Mouse (Mus musculus) spleen, embryonic (tissue): Measurements from ENCODE around the gene 5730522E02Rik.
"Not testable (repeated sequence)": the region's sequence is repeated elsewhere in the genome, so short reads cannot be mapped to it uniquely, and the experiment has no call there.

Source experiments
- CTCF ChIA-PET: fragments of 350-600 bp; sonication (Branson Sonifier 250); formaldehyde crosslinking; loops from one replicate; lab custom pipeline; 2022; lab: Charles Lee

Gene 5730522E02Rik

DNA sequence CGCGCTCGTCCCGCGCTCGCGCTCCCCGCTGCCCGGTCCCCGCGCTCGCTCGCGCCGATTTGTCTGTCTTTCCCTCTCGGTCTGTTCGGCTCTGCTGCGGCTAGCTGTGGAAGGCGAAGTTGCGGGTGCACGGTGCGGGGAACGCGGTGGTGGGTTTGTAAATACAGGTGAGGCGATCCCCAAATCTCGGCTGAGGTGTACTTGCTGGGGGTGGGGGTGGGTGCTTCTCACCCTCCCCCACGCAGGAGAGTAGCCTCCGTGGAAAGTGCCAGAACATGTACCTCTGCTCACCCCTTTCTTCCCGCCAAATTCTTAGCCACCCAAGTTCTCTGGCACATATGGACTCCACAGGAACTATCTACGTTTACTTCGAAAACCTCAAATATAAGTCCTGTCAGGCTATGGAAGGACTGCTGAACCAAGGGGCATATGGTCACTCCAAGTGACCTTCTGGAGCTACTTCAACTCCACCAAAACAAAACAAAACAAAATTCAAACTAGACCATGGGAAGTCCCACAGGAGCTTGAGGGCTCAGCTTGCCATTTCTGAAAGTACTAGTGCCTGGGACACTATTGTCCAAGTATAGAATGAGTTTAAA is at the start of gene 5730522E02Rik:
5730522E02Rik (minus strand) TSS at position 182 of the 599 bp plus-strand sequence.
- CTCF ChIA-PET: no interaction called here

DNA sequence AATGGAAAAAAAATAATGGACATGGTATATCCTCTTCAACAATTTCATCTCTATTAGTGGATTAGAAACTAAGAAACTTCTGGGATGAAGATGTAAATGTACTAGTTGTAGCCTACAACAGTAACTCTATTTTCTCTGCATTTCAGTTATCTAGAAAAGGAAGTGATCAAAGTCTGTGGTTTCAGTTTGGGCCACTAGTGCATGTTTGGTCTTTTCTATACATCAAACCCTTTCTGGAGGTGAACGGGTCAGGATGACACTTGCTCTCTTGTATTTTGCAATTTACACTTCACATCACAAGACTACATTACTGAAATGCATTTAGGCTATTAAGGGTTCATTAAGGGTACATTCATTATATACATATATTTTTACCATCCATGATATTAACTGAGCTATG is 26.0 kb upstream of the 5730522E02Rik start:
- CTCF ChIA-PET: no interaction called here

DNA sequence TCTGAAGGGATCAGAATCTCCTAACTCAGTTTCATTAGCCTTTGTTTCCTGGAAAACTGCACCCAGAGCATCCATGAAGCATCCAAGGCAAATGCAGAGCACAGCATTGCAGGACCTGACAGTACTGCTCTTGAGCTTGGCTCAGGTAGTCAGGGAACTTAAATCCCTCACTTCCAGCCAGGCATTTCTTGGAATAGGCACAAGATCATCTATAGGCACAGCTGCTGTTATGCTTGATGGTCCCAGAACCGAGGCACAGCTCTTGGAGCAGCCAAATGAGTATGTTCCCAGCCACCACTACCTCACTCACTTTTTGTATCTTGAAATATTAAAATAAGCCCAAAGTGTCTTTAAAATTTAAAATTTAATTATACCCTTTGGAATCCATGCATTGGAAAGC is 19.3 kb upstream of the 5730522E02Rik start:
- CTCF ChIA-PET: no interaction called here

DNA sequence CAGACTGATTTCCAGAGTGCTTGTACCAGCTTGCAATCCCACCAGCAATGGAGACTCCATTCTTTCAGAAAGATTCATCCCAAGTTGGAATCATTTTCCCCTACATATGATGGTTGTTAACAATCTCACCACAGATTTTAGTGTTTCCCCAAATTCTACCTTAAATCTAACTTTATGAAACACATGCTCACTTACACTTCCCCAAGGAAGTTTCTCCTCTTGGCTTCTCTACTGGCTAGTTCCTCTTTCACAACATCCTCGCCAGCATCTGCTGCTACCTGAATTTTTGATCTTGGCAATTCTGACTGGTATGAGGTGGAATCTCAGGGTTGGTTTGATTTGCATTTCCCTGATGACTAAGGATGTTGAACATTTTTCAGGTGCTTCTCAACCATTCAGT is 3.1 kb upstream of the 5730522E02Rik start:
- CTCF ChIA-PET: not testable (repeated sequence)

DNA sequence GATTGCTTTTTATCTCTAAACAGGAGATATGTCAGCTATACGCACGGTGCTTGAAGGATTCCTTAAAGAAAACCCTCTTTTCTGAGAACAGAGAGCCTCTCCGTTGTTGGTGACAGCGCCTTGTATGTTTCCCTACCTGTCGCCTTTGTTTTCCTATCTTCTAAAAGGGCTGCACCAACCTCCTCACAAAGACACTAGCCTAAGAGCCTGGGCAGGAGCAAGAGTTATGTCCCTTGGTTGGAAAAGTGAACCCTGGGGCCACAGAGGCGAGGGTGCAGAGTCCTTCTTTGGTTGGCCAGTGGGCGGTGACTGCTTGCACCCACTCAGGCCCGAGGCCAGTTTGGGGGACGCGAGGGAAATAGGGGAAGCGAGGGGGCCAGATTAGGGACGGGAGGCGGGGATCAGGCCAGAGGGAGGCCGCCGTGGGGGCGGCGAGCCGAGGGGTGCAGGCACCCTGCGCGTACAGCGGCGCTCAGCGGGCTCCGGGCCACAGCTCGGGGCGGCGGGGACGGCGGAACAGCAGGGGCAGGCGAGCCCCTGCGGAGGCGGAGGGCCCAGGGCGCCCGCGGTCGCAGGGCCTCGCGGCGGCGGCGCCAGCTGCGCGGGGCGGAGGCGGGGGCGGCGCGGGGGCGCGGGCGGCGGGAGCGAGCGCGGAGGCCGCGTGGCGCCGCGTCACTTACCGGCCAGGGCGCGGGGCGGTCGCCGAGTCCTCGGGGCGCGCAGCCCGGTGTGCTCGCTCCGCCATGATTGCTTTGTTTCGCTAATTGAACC is 567 bp downstream of the 5730522E02Rik start:
- CTCF ChIA-PET: no interaction called here

DNA sequence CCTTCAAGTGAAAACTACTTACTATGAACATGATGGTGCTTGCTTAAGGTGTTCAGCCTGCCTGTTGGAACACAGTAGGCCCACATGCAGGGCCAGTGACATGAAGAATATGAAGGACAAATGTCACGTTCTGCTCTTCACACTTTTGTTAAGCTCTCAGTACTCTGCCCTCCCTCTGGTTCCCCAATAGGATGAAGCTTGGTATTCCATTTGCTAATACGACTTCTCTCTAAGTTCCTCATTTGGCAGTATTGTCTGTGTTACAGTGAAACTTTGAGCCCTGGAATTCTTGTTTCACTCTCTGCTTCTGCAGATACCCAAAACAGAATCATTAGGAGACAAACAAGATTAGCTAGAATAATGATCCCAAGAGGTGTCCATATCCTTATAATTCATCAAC is 7.1 kb downstream of the 5730522E02Rik start:
- CTCF ChIA-PET: no interaction called here

DNA sequence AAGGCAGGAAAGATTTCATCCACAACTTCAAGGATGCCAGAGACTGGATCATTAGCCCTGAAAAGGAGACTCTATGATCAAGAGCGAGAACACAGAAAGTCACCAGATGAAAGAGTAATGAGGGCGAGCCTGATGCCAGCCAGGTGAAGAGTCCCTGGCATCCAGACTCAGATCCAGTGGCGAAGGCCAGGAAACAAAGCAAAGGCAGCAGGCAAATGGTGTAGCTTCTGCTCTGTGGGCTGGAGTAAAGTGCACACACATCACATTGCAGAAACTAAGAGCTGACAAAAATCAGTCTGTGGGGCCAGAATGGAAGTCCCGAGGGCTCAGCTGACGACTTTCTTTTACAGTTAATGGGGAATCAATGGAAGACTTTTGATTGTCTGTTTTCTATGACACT is 7.7 kb downstream of the 5730522E02Rik start:
- CTCF ChIA-PET: interaction anchor here (0.7 kb wide), 1 partner anchor 61 kb away, joined by 3 read pairs; no protein-coding TSS in a partner anchor

DNA sequence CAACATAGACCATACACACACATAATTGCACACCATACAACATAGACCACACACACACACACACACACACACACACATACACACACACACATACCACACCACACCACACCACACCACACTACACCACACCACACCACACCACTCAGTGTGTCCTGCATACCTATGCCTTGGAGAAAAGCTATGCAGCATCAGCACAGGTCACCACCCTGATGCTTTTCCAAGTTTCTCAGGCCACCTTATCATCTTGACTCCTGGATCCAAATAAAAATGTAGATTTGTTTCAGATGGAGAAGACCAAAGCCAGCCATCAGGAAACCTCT is 8.8 kb downstream of the 5730522E02Rik start:
- CTCF ChIA-PET: no interaction called here

DNA sequence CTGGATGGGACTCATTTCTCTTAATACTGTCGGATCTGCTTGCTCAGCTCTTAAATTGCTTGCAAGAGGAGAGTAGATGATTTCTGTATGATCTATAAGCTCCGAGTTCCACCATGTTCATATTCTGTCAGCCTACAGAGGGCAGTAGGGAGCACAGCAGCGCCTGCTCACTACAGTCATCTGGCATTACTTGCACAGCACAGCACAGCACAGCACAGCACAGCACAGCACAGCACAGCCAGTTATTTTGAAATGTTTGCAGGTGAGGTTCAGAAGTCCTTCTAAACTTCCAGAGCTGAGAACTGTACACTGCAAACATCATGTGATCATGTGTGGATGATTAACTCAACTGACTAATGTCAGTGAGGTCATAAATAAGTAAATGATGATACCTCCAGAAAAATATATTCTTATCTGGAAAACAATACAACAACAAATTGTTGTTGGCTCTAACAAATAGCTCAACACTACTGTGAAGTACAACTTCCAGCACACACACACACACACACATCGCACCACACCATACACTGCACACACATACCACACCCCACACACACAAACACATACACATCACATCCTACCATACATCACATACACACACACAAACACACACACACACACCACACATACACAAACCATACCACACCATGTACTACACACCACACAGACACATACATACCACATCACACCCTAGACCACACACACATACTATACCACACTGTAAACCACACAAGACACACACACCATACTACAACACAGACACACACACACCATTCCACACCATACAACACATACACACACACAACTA is 9.4 kb downstream of the 5730522E02Rik start:
- CTCF ChIA-PET: interaction anchor here (0.8 kb wide), 1 partner anchor 21 kb away, joined by 10 read pairs; no protein-coding TSS in a partner anchor

DNA sequence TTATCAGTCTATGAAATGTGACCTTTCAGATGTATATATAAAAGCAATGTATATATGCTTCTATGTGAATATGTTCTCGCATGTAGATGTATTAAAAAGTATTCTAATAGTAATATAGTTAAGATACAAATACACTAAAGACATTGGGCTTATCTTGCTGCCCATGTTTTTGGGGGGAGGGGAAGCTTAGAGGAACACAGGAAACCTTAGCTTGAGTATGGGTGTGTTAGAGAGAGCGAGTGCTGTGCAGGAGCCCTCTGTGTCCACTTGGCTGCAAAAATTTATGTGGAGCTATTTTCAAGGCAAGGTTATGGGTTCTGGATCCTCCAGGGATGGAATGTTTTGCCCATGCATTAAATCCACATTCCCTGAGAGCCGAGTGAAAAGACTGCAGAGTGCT is 15.1 kb downstream of the 5730522E02Rik start:
- CTCF ChIA-PET: no interaction called here

DNA sequence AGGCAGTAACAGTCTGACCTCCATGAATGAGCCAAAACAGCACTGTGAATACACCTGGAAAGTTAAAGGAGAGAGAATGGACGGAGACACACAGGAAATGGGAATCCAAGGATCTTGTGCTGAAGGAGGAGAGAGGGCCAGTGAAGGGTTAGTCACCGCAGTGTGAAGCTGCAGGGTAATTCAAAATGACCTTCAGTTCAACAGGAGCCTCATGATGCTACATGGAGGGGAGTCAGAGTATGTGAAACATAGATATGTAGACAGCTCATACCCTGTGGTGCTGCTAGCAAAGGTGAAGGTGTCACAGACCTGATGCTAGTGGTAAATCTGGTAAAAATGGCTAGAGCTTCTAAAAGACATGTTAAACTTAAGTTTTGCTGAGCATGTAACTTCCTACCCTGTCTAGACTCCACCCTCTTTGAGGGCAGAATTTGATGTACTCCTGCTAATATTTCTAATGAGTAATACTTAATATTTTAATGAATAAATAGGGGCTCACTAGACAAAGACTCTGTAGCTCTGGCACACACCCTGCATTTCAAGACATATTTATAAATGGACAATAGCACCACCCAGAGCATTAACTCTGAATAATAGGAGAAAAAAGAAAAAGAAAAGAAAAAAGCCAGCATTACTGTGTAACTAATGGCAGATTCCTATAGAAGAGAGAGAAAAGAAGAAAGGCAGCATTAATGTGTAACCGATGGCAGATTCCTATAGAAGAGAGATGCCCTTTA is 23.2 kb downstream of the 5730522E02Rik start:
- CTCF ChIA-PET: no interaction called here

DNA sequence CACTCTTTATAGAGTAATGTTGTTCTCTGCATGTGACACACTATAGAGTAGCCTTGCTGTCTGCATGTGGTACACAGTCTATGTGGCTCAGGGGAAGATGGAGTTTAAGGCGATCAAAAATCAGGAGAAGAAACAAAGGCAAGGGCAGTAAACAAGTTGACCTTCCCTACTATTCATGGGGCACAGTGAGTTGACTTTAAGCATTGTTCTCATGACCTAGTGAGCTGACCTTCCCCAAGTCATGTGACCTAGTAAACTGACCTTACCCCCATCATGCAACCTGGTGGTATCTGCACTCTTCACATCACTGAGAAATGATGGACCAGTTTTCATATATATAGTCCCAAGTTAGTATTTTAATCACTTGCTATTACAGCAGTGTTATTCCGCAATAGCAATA is 40.0 kb downstream of the 5730522E02Rik start:
- CTCF ChIA-PET: no interaction called here

DNA sequence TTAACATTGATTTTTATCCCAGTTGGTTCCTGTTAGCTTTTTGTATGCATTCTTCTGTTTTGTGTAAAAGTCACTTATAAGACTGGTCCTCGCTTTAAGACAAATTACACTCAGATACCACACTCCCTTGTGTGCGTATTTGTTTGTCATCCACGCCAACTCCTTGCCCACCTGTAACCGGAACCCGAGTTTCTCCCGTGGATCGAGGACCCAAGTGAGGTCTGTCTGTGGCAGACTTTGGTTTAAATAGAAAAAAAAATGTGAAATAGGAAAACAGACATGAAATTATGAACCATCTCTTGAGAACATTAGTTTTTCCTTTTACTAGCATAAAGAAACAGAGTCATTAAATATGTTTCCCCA is 43.0 kb downstream of the 5730522E02Rik start:
- CTCF ChIA-PET: no interaction called here

DNA sequence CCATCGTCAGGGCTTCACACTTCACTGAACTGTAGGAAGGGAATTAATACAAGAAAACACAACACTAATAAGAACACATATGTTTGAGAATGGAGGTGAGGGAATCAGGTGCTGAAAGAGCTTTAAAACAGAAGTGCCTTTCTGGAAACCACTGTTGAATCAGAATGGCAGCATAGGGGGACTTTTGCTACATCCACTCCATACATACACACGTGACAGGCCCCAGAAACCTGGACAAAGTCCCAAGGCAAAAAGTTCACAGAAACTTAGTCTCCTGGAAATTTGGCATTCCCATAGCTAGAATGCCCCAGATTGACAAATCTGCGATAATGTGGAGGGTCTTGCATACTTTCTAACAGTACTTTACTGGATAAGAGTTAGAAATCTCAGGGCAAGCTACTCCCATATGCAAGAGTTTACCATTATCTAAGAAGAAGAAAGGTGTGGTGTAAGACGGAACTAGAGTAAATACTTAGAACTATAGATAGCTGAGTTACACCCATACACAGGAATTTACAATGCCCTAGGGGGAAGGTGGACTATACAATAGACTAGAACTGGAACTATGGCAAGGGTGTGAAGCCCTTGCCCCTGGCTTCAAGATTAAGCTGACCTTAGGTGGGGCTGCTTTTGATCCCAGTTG is 43.5 kb downstream of the 5730522E02Rik start:
- CTCF ChIA-PET: no interaction called here

DNA sequence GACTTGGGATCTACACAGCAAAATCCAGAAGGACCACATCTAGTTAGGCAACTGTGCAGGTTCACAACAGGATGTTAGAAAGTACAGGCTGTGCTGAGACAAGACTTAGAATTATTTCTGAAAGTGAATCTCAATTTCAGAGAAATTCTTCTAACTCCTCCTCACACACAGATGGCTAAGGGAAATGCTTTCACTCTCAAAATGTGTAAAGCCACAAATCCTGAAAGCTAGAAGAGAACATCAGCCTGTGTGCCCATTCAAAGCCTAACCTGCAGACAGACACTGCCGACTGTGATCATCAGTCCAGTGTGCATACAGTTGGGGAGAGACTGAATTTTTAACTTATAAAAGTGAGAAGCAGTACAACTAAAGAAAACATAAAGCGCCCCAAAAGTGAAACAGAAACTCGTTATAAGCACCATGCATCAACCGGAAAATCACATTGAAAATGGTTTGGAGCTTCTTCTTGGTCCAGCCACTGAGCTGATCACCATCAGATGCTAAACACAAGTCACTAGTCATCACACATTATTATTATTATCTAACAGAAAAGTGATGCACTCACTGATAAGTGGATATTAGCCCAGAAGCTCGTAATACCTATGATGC is 45.8 kb downstream of the 5730522E02Rik start:
- CTCF ChIA-PET: no interaction called here

DNA sequence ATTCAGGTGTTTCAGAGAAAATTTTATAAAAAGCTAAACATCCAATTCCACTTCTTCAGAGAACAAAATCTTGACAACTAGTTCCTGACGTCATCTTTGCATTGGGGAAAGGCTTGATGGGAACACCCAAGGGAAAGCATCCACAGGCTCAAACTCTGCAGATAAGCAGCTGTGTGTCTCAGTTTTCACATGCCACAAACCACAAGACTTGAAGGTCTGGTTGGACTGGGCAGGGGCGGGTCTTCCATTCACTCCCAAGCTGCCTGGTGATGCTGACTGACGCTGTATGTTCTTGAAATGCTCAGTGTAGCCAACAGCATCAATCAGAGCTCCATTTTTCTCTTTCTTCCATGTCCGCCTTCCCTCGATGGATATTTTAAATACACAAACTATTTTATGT is 49.2 kb downstream of the 5730522E02Rik start:
- CTCF ChIA-PET: no interaction called here

DNA sequence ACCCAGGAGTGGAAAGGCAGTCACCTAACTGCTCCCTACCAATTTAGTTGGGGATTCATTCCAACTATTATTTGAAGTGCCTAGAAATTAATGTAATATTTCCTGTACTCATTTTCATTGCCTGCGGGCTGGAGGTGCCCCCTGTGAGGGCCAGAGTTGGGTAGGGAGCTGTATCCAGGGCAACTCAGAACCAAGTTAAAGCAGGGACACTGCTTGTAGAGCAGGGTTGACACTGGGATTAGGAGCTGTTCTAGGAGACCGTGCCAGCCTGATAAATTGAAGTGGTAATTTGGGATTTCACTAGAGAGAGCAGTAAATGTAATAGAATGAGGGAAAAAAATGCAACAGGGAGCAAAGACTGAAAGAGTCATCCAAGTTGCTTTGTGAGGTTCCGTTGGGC is 51.5 kb downstream of the 5730522E02Rik start:
- CTCF ChIA-PET: no interaction called here

DNA sequence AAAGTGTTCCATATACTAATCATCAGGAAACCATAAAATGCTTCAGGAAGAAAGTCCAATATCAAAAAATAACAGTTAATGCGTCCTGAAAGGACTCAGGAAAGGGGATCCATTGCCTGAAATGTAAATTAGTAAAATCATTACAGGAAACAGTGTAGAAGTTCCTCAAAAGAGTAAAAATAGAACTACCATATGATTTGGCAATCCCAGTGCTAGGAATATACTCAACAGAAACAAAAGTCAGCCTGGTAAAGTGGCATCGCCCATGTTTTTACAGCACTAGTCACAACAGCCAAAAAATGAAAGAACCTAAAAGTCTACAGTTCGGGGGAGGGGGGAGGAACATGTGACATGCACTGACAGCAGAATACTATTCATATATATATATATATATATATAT is 70.5 kb downstream of the 5730522E02Rik start:
- CTCF ChIA-PET: no interaction called here

DNA sequence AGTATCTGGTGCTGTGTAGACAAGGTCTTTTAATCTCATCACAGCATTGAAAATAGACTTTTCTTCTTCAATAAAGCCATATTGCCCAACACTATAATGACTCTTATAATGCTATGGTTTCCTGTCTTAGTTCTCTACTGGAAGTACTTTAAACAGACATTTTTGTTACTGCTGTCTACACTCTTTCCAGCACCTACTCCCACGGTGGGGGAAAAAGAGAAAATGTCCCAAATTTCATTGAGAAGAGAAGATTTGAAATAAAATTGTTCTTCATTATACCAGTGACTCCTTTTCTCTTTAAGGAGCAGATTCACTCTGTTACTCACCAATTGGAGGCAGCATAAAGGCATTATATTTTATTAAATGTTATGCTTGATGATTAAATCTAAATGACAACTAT is 72.5 kb downstream of the 5730522E02Rik start:
- CTCF ChIA-PET: no interaction called here

DNA sequence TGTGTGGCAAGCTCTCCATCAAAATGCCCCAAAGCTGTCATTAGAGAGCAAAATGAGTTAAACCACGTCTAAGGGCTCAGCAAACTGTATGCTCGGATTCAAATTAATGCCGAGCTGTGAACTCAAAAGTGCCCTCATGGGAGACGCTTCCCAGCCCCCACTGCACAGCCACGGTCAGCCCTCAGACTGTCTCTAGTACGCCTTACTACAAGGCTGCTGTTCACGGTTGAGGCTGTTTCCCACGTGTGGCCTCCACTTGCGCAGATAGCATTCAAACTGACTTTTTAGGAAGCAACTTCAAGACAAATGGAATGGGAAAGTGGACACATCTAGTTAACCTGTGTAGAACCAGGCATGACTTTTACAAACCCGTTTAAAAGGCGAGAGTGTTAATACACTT is 79.7 kb downstream of the 5730522E02Rik start:
- CTCF ChIA-PET: no interaction called here

DNA sequence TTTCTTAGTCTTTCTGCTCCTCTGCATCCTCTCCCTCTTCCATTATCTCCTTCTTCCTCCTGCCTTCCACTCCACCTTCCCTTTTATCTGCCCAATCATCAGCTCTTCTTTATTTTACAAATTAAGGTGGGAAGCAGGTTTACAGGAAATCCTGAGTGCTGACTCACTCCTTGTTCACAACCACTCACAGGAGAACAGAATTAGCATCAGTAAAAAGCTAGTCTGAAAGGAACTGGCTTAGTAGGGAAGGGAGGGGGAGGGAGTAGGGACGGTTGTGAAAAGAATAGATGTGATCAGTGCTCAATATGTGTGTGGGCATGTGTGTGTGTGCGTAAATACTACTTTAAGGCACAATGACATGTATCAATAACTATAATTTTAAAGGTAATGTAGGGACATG is 81.5 kb downstream of the 5730522E02Rik start:
- CTCF ChIA-PET: no interaction called here
